Mouse (Mus musculus) right cerebral cortex, adult 2 months (tissue): ENCODE measurements around the gene Cdc42ep2.
"Not testable (repeated sequence)": the region's sequence is repeated elsewhere in the genome, so short reads cannot be mapped to it uniquely, and the experiment has no call there.

Experiments used
- DNase-seq, 2 experiments: peaks; one replicate each; pipeline ENCODE4 v3.0.0; 2021 to 2022; ENCODE audit warnings: low spot score in 2 of 2

Cdc42ep2 gene

GRCm38 (mm10) chr19:5912103-5913006 is 12.3 kb downstream of the Cdc42ep2 start:
- DNase-seq = peak; percentile 99

GRCm38 (mm10) chr19:5911430-5912102 is 13.1 kb downstream of the Cdc42ep2 start:
- DNase-seq = no peak

DNA sequence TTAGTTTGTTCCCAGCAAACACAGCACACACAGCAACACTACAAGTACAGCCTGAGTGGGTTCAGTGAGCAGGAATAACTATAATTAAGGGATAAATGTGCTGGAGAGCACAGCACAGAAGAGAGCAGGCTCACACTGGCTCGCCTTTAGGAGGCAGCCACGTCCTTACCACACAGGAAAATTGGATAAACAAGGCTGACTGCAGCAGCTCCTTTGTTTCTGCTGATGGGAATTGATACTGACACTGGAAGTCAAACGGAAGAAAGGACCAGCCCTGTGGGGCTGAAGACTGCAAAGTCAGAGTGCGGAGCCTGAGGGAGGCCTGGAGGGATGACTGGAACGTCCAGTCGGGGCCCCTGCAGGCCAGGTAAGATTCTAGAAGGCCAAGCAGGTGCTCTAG is 14.4 kb downstream of the Cdc42ep2 start:
- no peak for DNase-seq

DNA sequence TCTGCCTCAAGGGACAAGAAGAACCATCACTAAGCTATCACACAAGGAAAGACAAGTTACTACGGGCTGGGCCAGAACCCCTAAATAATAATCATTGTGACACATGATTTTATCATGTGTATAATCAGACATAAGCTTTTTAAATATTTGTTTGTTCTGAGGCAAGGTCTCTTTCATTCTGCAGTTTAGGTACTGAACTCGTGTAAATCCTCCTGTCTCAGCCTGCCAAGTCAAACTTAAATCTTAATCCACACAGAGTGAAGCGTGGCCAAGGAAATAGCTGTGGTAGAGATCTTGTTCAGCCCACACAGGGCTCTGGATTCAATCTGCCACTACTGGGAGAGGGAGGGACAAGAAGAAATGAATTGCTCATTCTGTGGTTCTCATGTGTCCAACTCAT is 17.3 kb downstream of the Cdc42ep2 start:
- no peak for DNase-seq

DNA sequence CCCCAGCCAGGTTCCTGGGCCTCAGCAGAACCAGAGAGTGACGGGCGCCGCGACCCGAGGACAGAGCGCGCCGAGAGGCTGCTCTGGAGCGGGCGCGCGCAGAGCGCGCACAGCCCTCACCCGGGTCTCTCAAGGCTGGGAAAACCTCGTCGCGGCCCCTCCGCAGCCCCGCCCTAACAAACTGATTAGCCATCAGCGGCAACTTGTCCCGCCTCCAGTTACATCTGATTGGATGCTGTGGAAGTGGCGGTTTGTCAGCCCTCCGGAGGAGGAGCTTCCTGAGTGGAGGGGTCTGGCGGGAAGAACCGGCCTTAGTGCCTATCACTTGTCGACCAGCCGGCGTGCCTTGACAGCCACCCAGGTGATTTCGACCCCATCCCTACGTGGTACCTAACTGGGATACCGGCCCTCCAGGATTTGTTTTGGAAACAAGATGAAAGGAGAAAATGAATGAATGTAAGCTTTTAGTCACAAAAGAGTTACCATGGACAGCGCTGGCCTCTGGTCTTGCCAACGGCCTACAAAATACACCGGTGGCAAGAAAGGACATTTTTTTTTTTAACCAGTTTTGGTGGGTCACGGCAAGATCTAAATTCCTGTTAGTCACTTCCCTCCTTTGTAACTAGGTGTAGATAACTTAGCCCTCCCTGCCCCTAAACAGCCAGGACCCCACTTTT is 30.5 kb downstream of the Cdc42ep2 start, which contains the start of gene Tigd3:
Tigd3 (minus strand) TSS at position 148 of the 677 bp plus-strand sequence.
- peak; percentile 97 for DNase-seq

GRCm38 (mm10) chr19:5893282-5894001 is 31.2 kb downstream of the Cdc42ep2 start:
- no peak for DNase-seq

- no peak for DNase-seq
Observed at GRCm38 (mm10) chr19:5892735-5893134, 31.9 kb downstream of the Cdc42ep2 start.

DNA sequence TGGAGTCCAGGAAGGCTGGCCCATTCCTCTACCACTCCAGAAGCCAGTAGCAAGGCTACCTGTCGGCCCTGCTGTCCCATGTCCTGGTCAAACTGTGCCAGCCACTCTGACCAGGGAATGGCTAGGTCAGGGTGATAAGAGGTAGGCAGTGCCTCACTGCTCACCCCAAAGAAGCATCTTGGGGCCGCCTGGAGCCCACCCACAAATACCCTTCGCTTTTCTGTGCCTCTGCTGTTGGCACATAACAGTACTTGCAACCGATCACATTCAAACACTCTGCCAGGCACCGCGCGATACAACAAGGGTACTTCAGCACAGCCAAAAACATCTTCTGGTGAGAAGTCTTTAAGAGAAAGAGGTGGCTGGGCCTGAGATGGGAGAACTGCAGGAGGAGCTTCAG is 32.4 kb downstream of the Cdc42ep2 start:
- DNase-seq = no peak

- DNase-seq = no peak
Observed at GRCm38 (mm10) chr19:5891521-5892258, 32.9 kb downstream of the Cdc42ep2 start.

DNA sequence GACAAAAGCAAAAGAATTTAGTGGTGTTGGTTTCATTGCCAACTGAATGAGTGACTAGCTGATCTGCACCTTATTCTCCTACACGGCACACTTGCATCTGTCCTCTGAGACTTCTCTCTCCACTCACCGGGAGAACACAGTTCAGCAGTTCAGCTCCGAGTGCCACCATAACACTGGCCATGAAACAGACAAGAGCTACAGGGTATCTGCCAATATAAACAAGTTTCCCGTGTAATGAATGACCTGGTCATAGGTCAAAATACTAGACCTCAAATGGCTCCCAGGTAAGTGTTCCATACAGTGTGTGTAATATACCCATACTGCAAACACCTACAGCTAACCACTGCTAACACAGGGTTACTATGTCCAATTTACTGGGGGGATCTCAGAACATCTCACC is 35.4 kb downstream of the Cdc42ep2 start:
- DNase-seq = no peak

DNA sequence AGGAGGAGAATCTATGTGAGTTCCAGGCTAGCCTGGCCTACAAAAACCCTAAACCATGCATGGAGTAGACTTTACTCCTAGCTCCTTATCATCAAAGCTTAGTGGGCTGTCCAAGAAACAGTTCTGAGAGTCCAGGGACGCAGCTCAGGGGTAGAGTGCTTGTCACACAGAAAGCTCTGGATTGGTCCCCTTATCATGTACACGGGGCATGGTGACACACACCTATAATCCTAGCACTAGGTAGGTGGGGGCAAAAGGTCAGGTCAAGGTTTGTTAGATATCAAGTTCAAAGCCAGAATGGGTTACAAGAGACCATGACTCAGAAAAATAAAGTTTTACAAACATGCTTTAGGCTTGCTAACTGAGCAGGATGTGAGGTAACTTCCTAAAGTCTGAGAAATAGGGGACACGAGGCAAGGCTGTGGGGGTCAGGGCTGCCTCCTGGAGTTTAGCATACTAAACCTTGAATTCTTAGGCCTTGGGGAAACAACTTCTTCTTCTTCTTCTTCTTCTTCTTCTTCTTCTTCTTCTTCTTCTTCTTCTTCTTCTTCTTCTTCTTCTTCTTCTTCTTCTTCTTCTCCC is 37.3 kb downstream of the Cdc42ep2 start:
- no peak for DNase-seq

DNA sequence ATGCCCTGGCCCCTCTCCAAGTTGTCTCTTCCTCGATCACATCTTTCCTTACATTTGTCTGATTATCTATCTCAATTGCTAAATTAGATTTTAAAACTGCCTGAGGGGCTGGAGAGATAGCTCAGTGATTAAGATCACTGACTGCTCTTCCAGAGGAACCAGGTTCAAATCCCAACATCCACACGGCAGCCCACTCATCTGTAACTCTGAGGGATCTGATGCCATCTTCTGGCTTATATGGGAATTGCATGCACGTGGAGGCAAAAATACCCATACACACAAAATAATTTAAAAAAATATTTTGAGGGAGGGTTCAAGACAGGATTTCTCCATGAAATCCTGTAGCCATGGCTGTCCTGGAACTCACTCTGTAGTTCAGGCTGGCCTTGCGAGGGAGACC is 38.8 kb downstream of the Cdc42ep2 start:
- no peak for DNase-seq

DNA sequence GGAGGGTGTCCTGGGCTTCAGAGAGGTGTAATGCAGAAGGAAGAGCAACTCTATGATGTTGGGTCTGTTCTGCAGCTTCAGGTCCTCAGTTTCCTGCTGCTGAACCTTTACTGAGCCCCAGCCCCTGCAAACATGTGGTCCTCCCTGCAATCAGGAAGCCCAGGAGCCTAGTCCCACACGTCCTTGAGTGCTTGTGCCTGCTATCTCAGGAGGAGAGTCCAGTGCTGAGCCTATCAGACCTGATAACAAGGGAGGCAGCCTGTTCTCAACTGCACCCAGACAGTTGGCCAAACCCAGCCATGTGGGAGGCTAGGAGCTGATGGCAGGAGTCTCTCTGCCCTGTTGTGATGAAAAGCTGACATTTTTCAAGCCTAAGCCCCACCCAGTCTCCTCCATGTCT is 40.7 kb downstream of the Cdc42ep2 start:
- DNase-seq = no peak

DNA sequence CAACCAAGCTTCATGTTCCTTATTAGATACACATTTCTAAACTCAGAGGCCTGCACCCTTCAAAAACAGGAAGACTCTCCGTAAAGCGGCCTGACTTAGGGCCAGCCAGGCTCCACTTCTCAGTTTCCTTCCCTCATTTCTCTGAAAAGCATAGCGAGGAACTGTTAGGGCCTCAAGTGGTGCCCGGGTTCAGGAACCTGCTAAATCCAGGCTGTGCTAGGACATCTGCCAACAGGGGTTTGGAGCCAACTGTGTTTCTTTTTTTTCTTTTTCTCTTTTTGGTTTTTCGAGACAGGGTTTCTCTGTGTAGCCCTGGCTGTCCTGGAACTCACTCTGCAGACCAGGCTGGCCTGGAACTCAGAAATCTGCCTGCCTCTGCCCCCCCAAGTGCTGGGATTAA is 42.5 kb downstream of the Cdc42ep2 start:
- not testable (repeated sequence) for DNase-seq

- no peak for DNase-seq
Observed at GRCm38 (mm10) chr19:5881155-5881554, 43.5 kb downstream of the Cdc42ep2 start.

- DNase-seq = no peak
Observed at GRCm38 (mm10) chr19:5879735-5880134, 44.9 kb downstream of the Cdc42ep2 start.

DNA sequence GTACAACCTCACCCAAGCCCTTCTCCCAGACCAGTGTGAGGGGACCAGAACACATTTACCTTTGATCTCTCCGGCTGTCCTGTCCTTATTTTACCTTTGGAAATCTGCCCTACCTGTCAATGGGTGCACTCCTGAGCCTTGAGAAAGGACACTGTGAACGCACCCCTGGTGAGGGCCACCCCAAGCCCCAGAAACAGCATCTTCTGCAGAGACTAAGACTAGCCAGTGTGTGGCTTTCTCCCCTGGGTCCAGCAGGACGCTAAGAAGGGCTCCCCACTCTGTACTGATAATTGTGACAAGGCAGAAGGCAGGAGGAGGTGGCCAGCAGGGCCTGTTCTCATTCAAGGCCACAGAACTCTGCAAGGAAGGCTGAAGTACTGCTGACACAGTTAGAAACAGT is 45.7 kb downstream of the Cdc42ep2 start:
- DNase-seq = no peak

DNA sequence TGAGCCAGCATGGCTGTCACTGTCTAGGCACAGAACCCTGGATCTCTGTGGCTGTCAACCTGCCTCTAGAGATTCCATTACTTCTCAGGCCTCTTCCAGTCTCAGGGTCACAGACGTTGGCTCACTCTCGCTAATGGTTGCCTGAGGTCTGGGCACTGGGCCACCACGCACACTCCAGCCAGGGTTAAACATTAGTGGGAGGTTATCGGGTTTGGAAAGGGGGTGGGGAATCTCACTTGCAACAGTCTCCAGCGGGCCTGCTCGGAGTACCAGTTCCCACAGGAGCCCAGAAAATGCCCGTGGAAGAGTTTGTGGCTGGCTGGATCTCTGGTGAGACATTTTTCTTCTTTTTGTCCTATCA is 46.3 kb downstream of the Cdc42ep2 start:
- DNase-seq = no peak

GRCm38 (mm10) chr19:5877618-5878361 is 46.8 kb downstream of the Cdc42ep2 start, which contains the start of gene Slc25a45:
Gene Slc25a45 (plus strand): TSS chr19:5877808.
- DNase-seq = peak; percentile 79 to 86

DNA sequence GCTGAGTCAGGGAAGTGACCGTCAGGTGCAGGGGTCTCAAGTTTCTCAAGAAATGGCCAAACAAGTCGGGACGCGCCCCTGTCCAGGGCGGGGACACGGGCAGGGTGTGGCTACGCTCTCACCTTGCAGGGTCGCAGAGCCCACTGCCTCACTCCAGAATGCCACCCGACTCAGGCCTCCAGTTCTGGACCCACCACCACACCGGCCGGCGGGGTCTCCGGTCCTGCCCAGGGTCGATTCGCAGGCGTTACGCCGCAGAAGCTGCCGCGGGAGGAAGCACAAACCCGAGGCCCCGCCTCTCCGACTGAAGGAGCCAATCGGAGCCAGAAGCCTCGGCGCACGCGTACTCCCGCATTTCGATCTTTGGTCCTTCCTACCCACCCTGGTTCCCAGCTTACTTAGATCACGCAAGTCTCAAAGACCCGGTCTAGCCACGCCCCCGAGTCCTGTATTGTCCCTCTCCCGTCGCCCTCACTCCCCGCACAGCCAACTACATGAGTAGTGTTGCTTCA is 49.6 kb downstream of the Cdc42ep2 start, which contains the start of gene Frmd8:
Frmd8 (minus strand) TSS at position 306 of the 512 bp plus-strand sequence.
- DNase-seq = peak; percentile 94 to 95
